Mouse (Mus musculus) ES-E14 (cell line): ENCODE results near the gene Tmem86b. TPM values are rescaled to one million over a fixed set of nuclear protein-coding genes. Genes with fewer than 3 reads are reported as not detected.

Experiments
- DNase-seq: peaks from one replicate; pipeline ENCODE4 v3.0.0-alpha.2; 2013; ENCODE audit warnings: low read depth, low spot score
- H3K27ac ChIP-seq: 2 replicates; pipeline ENCODE4 v1.5.1; 2012; ENCODE audit warnings: low read depth, mild to moderate bottlenecking, low read length, moderate library complexity, mixed read lengths; ENCODE audit not compliant: poor library complexity, insufficient read depth, severe bottlenecking
- H3K36me3 ChIP-seq: 2 replicates; pipeline ENCODE4 v1.6.1; 2012; ENCODE audit warnings: mild to moderate bottlenecking, low read length, moderate library complexity, mixed read lengths; ENCODE audit not compliant: control insufficient read depth, poor library complexity, insufficient read depth, severe bottlenecking
- H3K4me1 ChIP-seq, 2 experiments: fragments of 150-350 bp in 1 of 2; sonication (generic) in 1 of 2; 2 replicates each; pipeline ENCODE4 v1.6.1; 2012; ENCODE audit warnings: low read length in 2 of 2, mild to moderate bottlenecking in 1 of 2, mixed read lengths in 1 of 2; ENCODE audit not compliant: control insufficient read depth in 2 of 2, insufficient read depth in 2 of 2, poor library complexity in 1 of 2
- H3K4me3 ChIP-seq, 2 experiments: fragments of 150-350 bp in 1 of 2; sonication (generic) in 1 of 2; 2 replicates each; pipeline ENCODE4 v1.5.1; 2012; ENCODE audit warnings: low read length in 2 of 2, low read depth in 1 of 2, mild to moderate bottlenecking in 1 of 2, mixed read lengths in 1 of 2; ENCODE audit not compliant: insufficient read depth in 1 of 2, poor library complexity in 1 of 2, severe bottlenecking in 1 of 2
- H3K9ac ChIP-seq: 2 replicates; pipeline ENCODE4 v1.6.1; 2012; ENCODE audit warnings: low read depth, mild to moderate bottlenecking, low read length, mixed read lengths; ENCODE audit not compliant: poor library complexity, insufficient read depth, severe bottlenecking
- H3K9me3 ChIP-seq: fragments of 150-350 bp; sonication (generic); 2 replicates; pipeline ENCODE4 v1.6.1; 2012; ENCODE audit warnings: low read depth, mild to moderate bottlenecking, low read length; ENCODE audit not compliant: control insufficient read depth, insufficient read depth
- CHD2 ChIP-seq: IDR thresholded peaks from 2 replicates; pipeline ENCODE4 v1.6.1; 2014; ENCODE audit warnings: mild to moderate bottlenecking, low read depth, low read length, inconsistent platforms
- HCFC1 ChIP-seq: IDR thresholded peaks from 2 replicates; pipeline ENCODE4 v1.6.1; 2012; ENCODE audit warnings: low read length, inconsistent platforms, borderline replicate concordance; ENCODE audit not compliant: insufficient read depth
- MAFK ChIP-seq: IDR thresholded peaks from 2 replicates; pipeline ENCODE4 v1.6.1; 2014; ENCODE audit warnings: mild to moderate bottlenecking, low read depth, low read length, inconsistent platforms; ENCODE audit not compliant: insufficient read depth
- ZC3H11A ChIP-seq: IDR thresholded peaks from 2 replicates; pipeline ENCODE4 v1.6.1; 2012; ENCODE audit warnings: low read depth, mild to moderate bottlenecking, inconsistent platforms, low read length, borderline replicate concordance
- ZNF384 ChIP-seq: IDR thresholded peaks from 2 replicates; pipeline ENCODE4 v1.6.1; 2012; ENCODE audit warnings: low read depth, low read length, inconsistent platforms
- in situ Hi-C, 2 experiments: fragments of 600-800 bp; cut with MboI; formaldehyde crosslinking; loops; one replicate each; pipeline ENCODE4 v1.15.1; 2025; ENCODE audit warnings: low sequenced_read_pairs in 2 of 2, inconsistent platforms in 1 of 2; ENCODE audit not compliant: unreplicated experiment in 2 of 2
- total RNA-seq: library from RNA; depleted of rRNA; stranded (reverse); fragments of 300-350 nt; gene quantifications from 2 replicates; pipeline ENCODE4 v1.2.3, GENCODE M21; 2012

Gene Tmem86b
- total RNA-seq, 1 experiment: 8.1 TPM

- H3K9me3 ChIP-seq: no peaks in the 10 kb centered on the region
- in situ Hi-C loops: no loop called here
- H3K27ac ChIP-seq: no peak overlapping the region
- TF ChIP-seq MAFK: no peak
- TF ChIP-seq ZC3H11A: no peak
- no peak for TF ChIP-seq CHD2
- no peak for TF ChIP-seq HCFC1
- no peak for TF ChIP-seq ZNF384
- peaks cover 22% of the 10 kb centered on the region for H3K36me3 ChIP-seq
- no peak overlapping the region for H3K9ac ChIP-seq
- H3K4me1 ChIP-seq: peaks cover 0 to 2% of the 10 kb centered on the region in 2 experiments; a peak in 2 of 4 replicates
- no peak for DNase-seq
- H3K4me3 ChIP-seq: no peak overlapping the region
These were observed 15.6 kb upstream of the Tmem86b start for GRCm38 (mm10) chr7:4646806-4647205.

- H3K4me3 ChIP-seq: no peak overlapping the region
- H3K27ac ChIP-seq: no peak overlapping the region
- no peaks in the 10 kb centered on the region; a peak in 1 of 4 replicates for H3K4me1 ChIP-seq
- no peaks in the 10 kb centered on the region for H3K9me3 ChIP-seq
- H3K9ac ChIP-seq: no peak overlapping the region
- in situ Hi-C loops: no loop called here
- peaks cover 48% of the 10 kb centered on the region for H3K36me3 ChIP-seq
- no peak for DNase-seq
- TF ChIP-seq CHD2: no peak
- no peak for TF ChIP-seq HCFC1
- no peak for TF ChIP-seq ZNF384
- TF ChIP-seq ZC3H11A: no peak
- no peak for TF ChIP-seq MAFK
These were observed 12.0 kb upstream of the Tmem86b start for GRCm38 (mm10) chr7:4643225-4643624.

GRCm38 (mm10) chr7:4641956-4642355 is 10.7 kb upstream of the Tmem86b start:
- TF ChIP-seq ZNF384 (no peak), CHD2 (no peak), MAFK (no peak), ZC3H11A (no peak), HCFC1 (no peak)
- Histone ChIP-seq H3K36me3 (peaks cover 49% of the 10 kb centered on the region), H3K27ac (no peak overlapping the region), H3K9ac (no peak overlapping the region), H3K4me1 (no peaks in the 10 kb centered on the region; a peak in 1 of 4 replicates), H3K4me3 (no peak overlapping the region), H3K9me3 (no peaks in the 10 kb centered on the region)
- DNase-seq: no peak
- in situ Hi-C loops: no loop called here

- H3K4me1 ChIP-seq: no peaks in the 10 kb centered on the region; a peak in 1 of 4 replicates
- H3K9ac ChIP-seq: no peak overlapping the region
- no peak for TF ChIP-seq HCFC1
- no peak for TF ChIP-seq ZC3H11A
- no peak for TF ChIP-seq ZNF384
- TF ChIP-seq MAFK: no peak
- TF ChIP-seq CHD2: no peak
- no peaks in the 10 kb centered on the region for H3K9me3 ChIP-seq
- in situ Hi-C loops: no loop called here
- H3K4me3 ChIP-seq: no peak overlapping the region
- peaks cover 44% of the 10 kb centered on the region for H3K36me3 ChIP-seq
- no peak overlapping the region for H3K27ac ChIP-seq
- no peak for DNase-seq
These were observed 9.9 kb upstream of the Tmem86b start for GRCm38 (mm10) chr7:4641155-4641554.

- H3K36me3 ChIP-seq: peaks cover 49% of the 10 kb centered on the region
- H3K9ac ChIP-seq: no peak overlapping the region
- H3K9me3 ChIP-seq: no peaks in the 10 kb centered on the region
- H3K27ac ChIP-seq: no peak overlapping the region
- no peak overlapping the region for H3K4me3 ChIP-seq
- TF ChIP-seq HCFC1 (no peak), MAFK (no peak), CHD2 (no peak), ZC3H11A (no peak), ZNF384 (no peak)
- in situ Hi-C loops: no loop called here
- no peak for DNase-seq
- H3K4me1 ChIP-seq: no peaks in the 10 kb centered on the region
These were observed 5.0 kb upstream of the Tmem86b start for GRCm38 (mm10) chr7:4636179-4636578.
